In the genomic region with DNA sequence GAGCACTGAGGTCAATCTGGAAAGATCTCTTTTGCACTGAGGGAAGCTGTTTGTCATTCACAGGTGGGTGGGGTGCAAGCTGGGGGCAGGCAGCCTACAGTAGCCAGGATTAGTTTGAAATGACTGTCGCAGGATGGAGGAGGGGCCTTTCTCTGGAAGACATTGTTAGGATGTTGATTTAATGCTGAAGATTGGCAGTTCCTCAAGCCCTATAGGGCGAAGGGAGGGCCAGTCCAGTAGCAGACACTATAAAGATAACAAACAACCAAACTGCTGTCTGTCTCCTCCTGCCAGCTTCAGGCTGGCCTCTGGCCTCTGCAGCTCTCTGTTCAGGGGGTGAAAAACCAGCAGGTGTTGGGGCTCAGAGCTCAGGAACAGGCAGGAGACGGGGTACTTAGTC, we compare ENCODE assay signal across 27 mouse cellular contexts. TPM values are rescaled to one million over a fixed set of nuclear protein-coding genes. Genes with fewer than 3 reads are reported as not detected.
A peak's percentile ranks its signal among the peaks of the same experiment; 100 is the strongest.
DNase-seq lines count a peak whose midpoint lies in the region; ATAC-seq and TF ChIP-seq lines count a peak whose summit lies in the region.
"Had no signal": no experiment of that assay in that cellular context is flagged by ENCODE, and none has a peak within 500 bp of the region (broad histone marks: within the 10 kb centered on the region; RNA-seq: fewer than 3 reads in every experiment).

No protein-coding gene starts in this region.

- 15% methylated on average over 3 of the region's 3 CpGs for WGBS in liver, embryonic 14.5 days (ENCODE audit: insufficient replicate concordance)
- 36% methylated on average over 3 of the region's 3 CpGs for WGBS in neural tube, embryonic 15.5 days

- H3K9ac ChIP-seq in liver, embryonic 14.5 days (replicated peaks): no peak overlapping the region
- no peak overlapping the region for H3K9ac ChIP-seq in neural tube, embryonic 15.5 days (replicated peaks)
- H3K9ac ChIP-seq: hindbrain, embryonic 13.5 days; midbrain, embryonic 15.5 days had no signal

- TF ChIP-seq CTCF in liver, embryonic 14.5 days (IDR thresholded peaks at IDR 0.05; ENCODE audit: low read depth): no peak

- no peaks in the 10 kb centered on the region for H3K36me3 ChIP-seq in liver, embryonic 14.5 days (replicated peaks; ENCODE audit: control insufficient read depth, insufficient read depth, low read depth)
- H3K36me3 ChIP-seq in neural tube, embryonic 15.5 days: no peaks in the 10 kb centered on the region
- H3K36me3 ChIP-seq: embryonic facial prominence, embryonic 10.5 days; G1E; hindbrain, embryonic 13.5 days; midbrain, embryonic 15.5 days had no signal

- H3K4me3 ChIP-seq in liver, embryonic 14.5 days (ENCODE audit: insufficient read depth in 1 of 2, low read depth in 2 of 2, low read length in 2 of 2): no peak overlapping the region
- H3K4me3 ChIP-seq in neural tube, embryonic 15.5 days (replicated peaks): no peak overlapping the region
- H3K4me3 ChIP-seq: embryonic facial prominence, embryonic 10.5 days; hindbrain, embryonic 13.5 days; left cerebral cortex, adult 2 months; midbrain, embryonic 15.5 days had no signal

- TF ChIP-seq EP300 in liver, embryonic 14.5 days (IDR thresholded peaks at IDR 0.05; ENCODE audit: low read depth): no peak

- no peak overlapping the region for H3K4me2 ChIP-seq in liver, embryonic 14.5 days (ENCODE audit: low read depth)
- no peak overlapping the region for H3K4me2 ChIP-seq in neural tube, embryonic 15.5 days
- H3K4me2 ChIP-seq: hindbrain, embryonic 13.5 days; midbrain, embryonic 15.5 days had no signal

- H3K27me3 ChIP-seq in liver, embryonic 14.5 days (ENCODE audit: control insufficient read depth, insufficient read depth, low read length): peaks cover 28% of the 10 kb centered on the region
- peaks cover 31% of the 10 kb centered on the region for H3K27me3 ChIP-seq in neural tube, embryonic 15.5 days (replicated peaks)

- peaks cover 5 to 10% of the 10 kb centered on the region in 2 experiments; a peak in 3 of 4 replicates for H3K4me1 ChIP-seq in liver, embryonic 14.5 days (replicated peaks; ENCODE audit: control insufficient read depth in 2 of 2, insufficient read depth in 2 of 2, low read length in 1 of 2)
- H3K4me1 ChIP-seq in neural tube, embryonic 15.5 days: peaks cover 28% of the 10 kb centered on the region

- peak; percentile 47; the same call in 1 of the 2 replicates for ATAC-seq in liver, embryonic 14.5 days (ENCODE audit: insufficient read depth)
- ATAC-seq in megakaryocyte-erythroid progenitor cell, adult 5-6 weeks (replicated peaks; ENCODE audit: low FRiP score, low TSS enrichment, poor library complexity, severe bottlenecking): peak; percentile 26
- no peak for ATAC-seq in neural tube, embryonic 15.5 days (ENCODE audit: low FRiP score)
- ATAC-seq: forebrain, embryonic 14.5 days; midbrain, embryonic 15.5 days had no signal

- no peaks in the 10 kb centered on the region for H3K9me3 ChIP-seq in liver, embryonic 14.5 days (ENCODE audit: control insufficient read depth, low read length)
- H3K9me3 ChIP-seq in neural tube, embryonic 15.5 days (replicated peaks): no peaks in the 10 kb centered on the region
- H3K9me3 ChIP-seq: embryonic facial prominence, embryonic 10.5 days; hindbrain, embryonic 13.5 days; midbrain, embryonic 15.5 days had no signal

- H3K27ac ChIP-seq in liver, embryonic 14.5 days: no peak overlapping the region
- H3K27ac ChIP-seq in neural tube, embryonic 15.5 days (replicated peaks): no peak overlapping the region
- H3K27ac ChIP-seq: embryonic facial prominence, embryonic 10.5 days; hindbrain, embryonic 13.5 days; left cerebral cortex, adult 2 months; midbrain, embryonic 15.5 days; stomach, postnatal 0 days had no signal

- DNase-seq in lung, adult 18-20 months: peak; percentile 17 to 48
- DNase-seq in lung, postnatal 14 days: no peak
- peak; percentile 26 for DNase-seq in MEL-GATA-1-ER (ENCODE audit: extremely low read depth, low read depth)
- no peak for DNase-seq in liver, embryonic 14.5 days (ENCODE audit: low read depth in 3 of 3, low spot score in 3 of 3)
- no peak for DNase-seq in layer of hippocampus, adult 18-20 months (ENCODE audit: low spot score in 2 of 2)
- DNase-seq: cerebellum, adult 8-10 months; gastrocnemius, postnatal 14 days; kidney, adult 8-10 months; kidney, postnatal 36 days; layer of hippocampus, adult 9-11 months; left cerebral cortex, postnatal 4 days; right cerebral cortex, postnatal 14 days had no signal

RNA-seq across cellular contexts. Expression of gene B3gnt6, which starts 9.5 kb away (rescaled TPM):
- polyA plus RNA-seq in liver, embryonic 14.5 days (2012; rRNA removed): 0.03 and 0.08 TPM in 2 replicates
- 0.05 TPM in 1 of 2 replicates, not detected in the other for polyA plus RNA-seq in liver, embryonic 14.5 days (2014; fragmentation: Nextera tagmentation; extraction: Ambion mirVana)
- total RNA-seq in megakaryocyte-erythroid progenitor cell, adult 5-6 weeks (2014; fragmentation: Nextera tagmentation): not detected in 2 replicates
- total RNA-seq in megakaryocyte-erythroid progenitor cell, adult 5-6 weeks (2017): not detected in 2 replicates
- under 1 TPM; 0.13 to 0.25 TPM for total RNA-seq in layer of hippocampus, adult 18-20 months (2021)
- 0.49 and 0.77 TPM in 2 replicates for polyA plus RNA-seq in neural tube, embryonic 15.5 days (2015; fragmentation: Nextera tagmentation; extraction: Ambion mirVana)
- total RNA-seq: gastrocnemius, postnatal 14 days; heart, adult 8-10 months; liver, adult 2 months; neutrophil, adult 5-6 weeks had no signal
- polyA plus RNA-seq: embryonic facial prominence, embryonic 10.5 days; heart, postnatal 0 days; intestine, embryonic 14.5 days had no signal

RNA-seq across cellular contexts. Expression of gene Capn5, which starts 11.7 kb away (rescaled TPM):
- 13.1 and 13.2 TPM in 2 replicates for polyA plus RNA-seq in liver, embryonic 14.5 days (2012; rRNA removed)
- polyA plus RNA-seq in liver, embryonic 14.5 days (2014; fragmentation: Nextera tagmentation; extraction: Ambion mirVana): 8.9 and 9.8 TPM in 2 replicates
- total RNA-seq in megakaryocyte-erythroid progenitor cell, adult 5-6 weeks (2014; fragmentation: Nextera tagmentation): 7.5 and 8.3 TPM in 2 replicates
- 5.6 and 5.9 TPM in 2 replicates for total RNA-seq in megakaryocyte-erythroid progenitor cell, adult 5-6 weeks (2017)
- total RNA-seq in layer of hippocampus, adult 18-20 months (2021): 10 to 100 TPM; 43.4 to 47.4 TPM
- 23.6 and 29.4 TPM in 2 replicates for polyA plus RNA-seq in neural tube, embryonic 15.5 days (2015; fragmentation: Nextera tagmentation; extraction: Ambion mirVana)

RNA-seq across cellular contexts. Expression of gene Omp, which starts 44.4 kb away (rescaled TPM):
- 0.61 and 0.63 TPM in 2 replicates for polyA plus RNA-seq in liver, embryonic 14.5 days (2012; rRNA removed)
- 0.24 and 0.44 TPM in 2 replicates for polyA plus RNA-seq in liver, embryonic 14.5 days (2014; fragmentation: Nextera tagmentation; extraction: Ambion mirVana)
- total RNA-seq in megakaryocyte-erythroid progenitor cell, adult 5-6 weeks (2014; fragmentation: Nextera tagmentation): 0.63 and 0.82 TPM in 2 replicates
- total RNA-seq in megakaryocyte-erythroid progenitor cell, adult 5-6 weeks (2017): not detected in 2 replicates
- 1 to 10 TPM; 1.1 to 1.2 TPM for total RNA-seq in layer of hippocampus, adult 18-20 months (2021)
- 0.81 and 0.91 TPM in 2 replicates for polyA plus RNA-seq in neural tube, embryonic 15.5 days (2015; fragmentation: Nextera tagmentation; extraction: Ambion mirVana)
- total RNA-seq: megakaryocyte, adult 5-6 weeks had no signal
- polyA plus RNA-seq: embryonic facial prominence, embryonic 10.5 days; G1E had no signal

Comparison
In these comparisons a context has a peak if more than half of its experiments do, and no peak if none do; other contexts are left out.
1. DNase-seq: peak in lung, adult 18-20 months (2 of 2) and MEL-GATA-1-ER (single experiment); none in lung, postnatal 14 days (single experiment), liver, embryonic 14.5 days (0 of 3) and layer of hippocampus, adult 18-20 months (0 of 2).
2. RNA of gene Capn5, which starts 11.7 kb away (total RNA-seq): 43.4 to 47.4 TPM in layer of hippocampus, adult 18-20 months; 5.6 to 8.3 TPM in megakaryocyte-erythroid progenitor cell, adult 5-6 weeks; every median in the first group is over 4 times any median in the second.